22 mouse cellular contexts compared by ENCODE assay signal in genomic region chr11:57979621-57980020, GRCm38 (mm10).
"Had no signal": no experiment of that assay in that cellular context is flagged by ENCODE, and none has a peak within 500 bp of the region (broad histone marks: within the 10 kb centered on the region; RNA-seq: fewer than 3 reads in every experiment).

No protein-coding gene starts in this region.

- H3K9me3 ChIP-seq: heart, embryonic 13.5 days; heart, embryonic 15.5 days; hindbrain, embryonic 10.5 days; hindbrain, embryonic 12.5 days; intestine, embryonic 15.5 days; limb, embryonic 13.5 days; limb, embryonic 15.5 days; liver, embryonic 12.5 days had no signal

- H3K4me1 ChIP-seq: hindbrain, embryonic 10.5 days; hindbrain, embryonic 12.5 days; limb, embryonic 15.5 days had no signal

- H3K27me3 ChIP-seq: heart, embryonic 15.5 days; hindbrain, embryonic 12.5 days; intestine, embryonic 15.5 days; limb, embryonic 13.5 days; limb, embryonic 15.5 days had no signal

- DNase-seq: gastrocnemius, postnatal 10 days; gastrocnemius, postnatal 25 days; heart, postnatal 14 days; heart, postnatal 4 days; kidney, adult 18-20 months; kidney, adult 8-10 months; kidney, postnatal 10 days; kidney, postnatal 36 days; layer of hippocampus, adult 9-11 months; layer of hippocampus, postnatal 36 days; left cerebral cortex, postnatal 4 days; lung, adult 18-20 months had no signal

- H3K4me3 ChIP-seq: heart, embryonic 13.5 days; heart, embryonic 15.5 days; hindbrain, embryonic 10.5 days; hindbrain, embryonic 12.5 days; intestine, embryonic 15.5 days; limb, embryonic 13.5 days; limb, embryonic 15.5 days; liver, embryonic 12.5 days had no signal

- H3K27ac ChIP-seq: heart, embryonic 13.5 days; heart, embryonic 15.5 days; hindbrain, embryonic 10.5 days; hindbrain, embryonic 12.5 days; hindbrain, embryonic 14.5 days; intestine, embryonic 15.5 days; limb, embryonic 13.5 days; limb, embryonic 15.5 days; liver, embryonic 12.5 days; liver, embryonic 14.5 days had no signal

- H3K36me3 ChIP-seq: heart, embryonic 13.5 days; heart, embryonic 15.5 days; hindbrain, embryonic 10.5 days; hindbrain, embryonic 12.5 days; intestine, embryonic 15.5 days; limb, embryonic 13.5 days; limb, embryonic 15.5 days; liver, embryonic 12.5 days had no signal
